Mouse (Mus musculus) kidney, postnatal 0 days (tissue): ENCODE results near the gene Il11ra2. TPM values are rescaled to one million over a fixed set of nuclear protein-coding genes. Genes with fewer than 3 reads are reported as not detected.

Experiments
- polyA plus RNA-seq: library from polyadenylated mRNA; unstranded; fragments of >200 nt; fragmentation: Nextera tagmentation; extraction: Ambion mirVana; gene quantifications from 2 replicates; pipeline ENCODE4 v1.2.1, GENCODE M21; 2015

Gene Il11ra2
- polyA plus RNA-seq, 1 experiment from 2014 or later = not detected

Other genes starting within 250 kb of the Il11ra2 start
- not detected in 2 replicates for gene Gm21586, start 222.5 kb downstream of the Il11ra2 start, polyA plus RNA-seq
- 0.04 and 0.05 TPM in 2 replicates for gene Gm2163, start 195.1 kb downstream of the Il11ra2 start, polyA plus RNA-seq
- gene Fam205a2, start 133.7 kb downstream of the Il11ra2 start, polyA plus RNA-seq = not detected in 2 replicates
- gene Gm10591, start 49.7 kb downstream of the Il11ra2 start, polyA plus RNA-seq = 0.89 TPM in 1 of 2 replicates, not detected in the other
- gene Gm2564, start 32.2 kb downstream of the Il11ra2 start, polyA plus RNA-seq = 0.70 and 0.72 TPM in 2 replicates
- gene Ccl27b, start 6.6 kb downstream of the Il11ra2 start, polyA plus RNA-seq = not detected in 2 replicates
- gene 4930578G10Rik, start 73.7 kb upstream of the Il11ra2 start, polyA plus RNA-seq = 0.46 TPM in 1 of 2 replicates, not detected in the other
- gene Ccl19, start 94.7 kb upstream of the Il11ra2 start, polyA plus RNA-seq = 0.38 and 0.71 TPM in 2 replicates
- gene Ccl21a, start 112.1 kb upstream of the Il11ra2 start, polyA plus RNA-seq = 24.7 and 29.2 TPM in 2 replicates
- gene Fam205a1, start 192.0 kb upstream of the Il11ra2 start, polyA plus RNA-seq = 0.07 TPM in 1 of 2 replicates, not detected in the other
- 0.14 and 0.26 TPM in 2 replicates for gene Gm12394, start 194.9 kb upstream of the Il11ra2 start, polyA plus RNA-seq
- 0.09 and 0.33 TPM in 2 replicates for gene Fam205c, start 212.3 kb upstream of the Il11ra2 start, polyA plus RNA-seq